Mouse (Mus musculus) neural tube, embryonic 11.5 days (tissue): ENCODE data around the gene Rab26. TPM values are rescaled to one million over a fixed set of nuclear protein-coding genes. Genes with fewer than 3 reads are reported as not detected.

Experiments
- ATAC-seq: fragments of 200-750 bp; cut with Nextera tagmentation; 2 replicates; pipeline ENCODE4 v1.8.0; 2017; ENCODE audit warnings: moderate number of reproducible peaks, mild to moderate bottlenecking, moderate TSS enrichment, moderate library complexity; ENCODE audit not compliant: insufficient read depth, low FRiP score, low TSS enrichment
- DNase-seq: peaks from one replicate; pipeline ENCODE4 v3.0.0-alpha.2; 2015; ENCODE audit warnings: low spot score
- H3K27ac ChIP-seq: fragments of 300-500 bp; sonication (generic); 2 replicates; pipeline ENCODE4 v1.5.1; 2014; ENCODE audit warnings: low read depth, mild to moderate bottlenecking, low read length
- H3K27me3 ChIP-seq: fragments of 300-500 bp; sonication (generic); 2 replicates; pipeline ENCODE4 v1.6.1; 2014; ENCODE audit warnings: mild to moderate bottlenecking, low read length, mixed read lengths; ENCODE audit not compliant: control insufficient read depth, insufficient read depth
- H3K36me3 ChIP-seq: fragments of 300-500 bp; sonication (generic); 2 replicates; pipeline ENCODE4 v1.6.1; 2014; ENCODE audit warnings: mild to moderate bottlenecking, low read length, moderate library complexity, mixed read lengths; ENCODE audit not compliant: control insufficient read depth, insufficient read depth
- H3K4me1 ChIP-seq: fragments of 300-500 bp; sonication (generic); 2 replicates; pipeline ENCODE4 v1.6.1; 2014; ENCODE audit warnings: low read length, mixed read lengths; ENCODE audit not compliant: control insufficient read depth, insufficient read depth
- H3K4me2 ChIP-seq: fragments of 300-500 bp; sonication (generic); 2 replicates; pipeline ENCODE4 v1.6.1; 2014; ENCODE audit warnings: low read depth, mild to moderate bottlenecking, moderate library complexity
- H3K4me3 ChIP-seq: fragments of 300-500 bp; sonication (generic); 2 replicates; pipeline ENCODE4 v1.5.1; 2014; ENCODE audit warnings: low read depth, low read length
- H3K9ac ChIP-seq: fragments of 300-500 bp; sonication (generic); 2 replicates; pipeline ENCODE4 v1.6.1; 2014; ENCODE audit warnings: mild to moderate bottlenecking, low read length
- H3K9me3 ChIP-seq: fragments of 300-500 bp; sonication (generic); 2 replicates; pipeline ENCODE4 v1.6.1; 2016; ENCODE audit warnings: low read length; ENCODE audit not compliant: control insufficient read depth
- WGBS: fragments of 180-500 bp; shearing (Covaris S2); extraction: QIAGEN DNeasy Blood & Tissue Kit; methylation state at CpG from one replicate; pipeline ENCODE4 v1.1.7; 2014; 5-methylcytosine and 5-hydroxymethylcytosine counted together
- polyA plus RNA-seq: library from polyadenylated mRNA; unstranded; fragments of >200 nt; fragmentation: Nextera tagmentation; extraction: Ambion mirVana; gene quantifications from 2 replicates; pipeline ENCODE4 v1.2.1, GENCODE M21; 2014

The Rab26 gene
- polyA plus RNA-seq, 1 experiment from 2014 or later: 1.7 TPM

DNA sequence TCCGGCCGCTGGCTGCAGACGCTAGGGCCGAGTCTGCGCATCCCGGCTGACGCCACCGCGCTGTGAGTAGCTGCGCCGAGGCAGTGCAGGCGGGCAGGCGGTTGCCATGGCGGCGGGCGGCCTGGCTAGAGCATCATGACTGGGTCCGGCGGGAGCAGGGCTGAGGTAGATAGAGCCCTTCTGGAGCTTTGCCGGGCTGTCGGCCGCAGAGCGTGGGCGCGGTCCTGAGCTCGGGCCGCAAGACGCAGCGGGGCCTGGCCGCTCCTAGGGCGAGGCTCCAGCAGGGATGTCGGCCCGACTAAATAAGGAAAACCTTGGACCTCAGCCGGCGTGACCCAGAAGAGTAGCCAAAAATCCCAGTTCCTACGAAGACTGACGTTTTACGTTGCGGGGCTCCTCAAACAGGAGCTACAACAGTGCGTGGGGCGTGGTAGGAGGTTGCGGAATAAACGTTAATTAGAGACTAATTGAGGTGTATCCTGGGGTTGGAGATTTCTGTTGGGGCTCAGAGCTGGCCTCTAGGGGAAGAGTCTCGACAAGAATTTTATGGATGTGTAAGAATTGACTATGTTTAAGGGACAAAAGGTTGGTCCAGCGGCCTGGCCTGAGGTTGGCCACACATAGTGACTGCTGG, 16.5 kb upstream of the Rab26 start:
- no peaks in the 10 kb centered on the region for H3K36me3 ChIP-seq
- peak overlapping the region; percentile 92 for H3K9ac ChIP-seq
- peak overlapping the region; percentile 90 for H3K4me2 ChIP-seq
- DNase-seq (peak; percentile 87), ATAC-seq (peak; percentile 81)
- H3K4me1 ChIP-seq: peaks cover 21% of the 10 kb centered on the region
- H3K4me3 ChIP-seq: peak overlapping the region; percentile 81
- H3K27me3 ChIP-seq: peaks cover 11% of the 10 kb centered on the region; the same call in 1 of the 2 replicates
- H3K27ac ChIP-seq: peak overlapping the region; percentile 99
- under 1% methylated on average over 44 of the region's 44 CpGs for WGBS
- no peaks in the 10 kb centered on the region for H3K9me3 ChIP-seq

GRCm38 (mm10) chr17:24549618-24550415, 15.8 kb upstream of the Rab26 start, which contains the start of gene Pkd1:
Gene Pkd1 (plus strand): TSS chr17:24549834.
- H3K36me3 ChIP-seq: no peaks in the 10 kb centered on the region
- no peaks in the 10 kb centered on the region for H3K9me3 ChIP-seq
- peaks cover 11% of the 10 kb centered on the region; the same call in 1 of the 2 replicates for H3K27me3 ChIP-seq
- DNase-seq: peak; percentile 100
- peak within 1 kb of the TSS; percentile 81 for H3K4me3 ChIP-seq
- peak within 1 kb of the TSS; percentile 92 for H3K9ac ChIP-seq
- 0% methylated on average over 62 of the region's 72 CpGs for WGBS
- peak within 1 kb of the TSS; percentile 90 for H3K4me2 ChIP-seq
- ATAC-seq: peak; percentile 97
- peak within 1 kb of the TSS; percentile 99 for H3K27ac ChIP-seq
- H3K4me1 ChIP-seq: peaks cover 21% of the 10 kb centered on the region

- H3K36me3 ChIP-seq: no peaks in the 10 kb centered on the region
- no peak overlapping the region for H3K27ac ChIP-seq
- 6% methylated on average over 23 of the region's 23 CpGs for WGBS
- ATAC-seq (peak; percentile 26; the same call in 1 of the 2 replicates), DNase-seq (peak; percentile 38)
- peaks cover 21% of the 10 kb centered on the region for H3K4me1 ChIP-seq
- H3K4me3 ChIP-seq: peak overlapping the region; percentile 81
- peak overlapping the region; percentile 90 for H3K4me2 ChIP-seq
- H3K27me3 ChIP-seq: peaks cover 11% of the 10 kb centered on the region; the same call in 1 of the 2 replicates
- H3K9me3 ChIP-seq: no peaks in the 10 kb centered on the region
- no peak overlapping the region for H3K9ac ChIP-seq
Measured at GRCm38 (mm10) chr17:24548921-24549617, 15.1 kb upstream of the Rab26 start.

- Histone ChIP-seq H3K9ac (no peak overlapping the region), H3K9me3 (no peaks in the 10 kb centered on the region), H3K27ac (no peak overlapping the region), H3K27me3 (peaks cover 11% of the 10 kb centered on the region; the same call in 1 of the 2 replicates), H3K36me3 (no peaks in the 10 kb centered on the region), H3K4me1 (peaks cover 21% of the 10 kb centered on the region), H3K4me3 (no peak overlapping the region), H3K4me2 (peak overlapping the region; percentile 90)
- 46% methylated on average over 9 of the region's 9 CpGs for WGBS
- ATAC-seq: no peak
- no peak for DNase-seq
Measured at GRCm38 (mm10) chr17:24548435-24548834, 14.4 kb upstream of the Rab26 start.

- DNase-seq (no peak), ATAC-seq (no peak)
- Histone ChIP-seq H3K4me1 (peaks cover 14% of the 10 kb centered on the region), H3K4me3 (no peak overlapping the region), H3K9me3 (no peaks in the 10 kb centered on the region), H3K4me2 (no peak overlapping the region), H3K9ac (no peak overlapping the region), H3K27ac (no peak overlapping the region), H3K36me3 (no peaks in the 10 kb centered on the region), H3K27me3 (peaks cover 11% of the 10 kb centered on the region; the same call in 1 of the 2 replicates)
- 76% methylated on average over 3 of the region's 3 CpGs for WGBS
Measured at GRCm38 (mm10) chr17:24546234-24546633, 12.2 kb upstream of the Rab26 start.

GRCm38 (mm10) chr17:24545247-24545646, 11.2 kb upstream of the Rab26 start:
- peaks cover 11% of the 10 kb centered on the region; the same call in 1 of the 2 replicates for H3K27me3 ChIP-seq
- DNase-seq (no peak), ATAC-seq (no peak)
- 91% methylated on average over 2 of the region's 2 CpGs for WGBS
- H3K9ac ChIP-seq: no peak overlapping the region
- H3K9me3 ChIP-seq: no peaks in the 10 kb centered on the region
- H3K27ac ChIP-seq: no peak overlapping the region
- H3K36me3 ChIP-seq: no peaks in the 10 kb centered on the region
- H3K4me2 ChIP-seq: no peak overlapping the region
- 0 out of 2 replicates have a peak, but pooled peaks cover 7% of the 10 kb centered on the region for H3K4me1 ChIP-seq
- no peak overlapping the region for H3K4me3 ChIP-seq

GRCm38 (mm10) chr17:24544613-24545012, 10.6 kb upstream of the Rab26 start:
- ATAC-seq: no peak
- H3K4me2 ChIP-seq: peak overlapping the region; percentile 2; the same call in 1 of the 2 replicates
- H3K4me1 ChIP-seq: 0 out of 2 replicates have a peak, but pooled peaks cover 7% of the 10 kb centered on the region
- 13% methylated on average over 12 of the region's 12 CpGs for WGBS
- no peak overlapping the region for H3K27ac ChIP-seq
- no peak overlapping the region for H3K9ac ChIP-seq
- H3K9me3 ChIP-seq: no peaks in the 10 kb centered on the region
- H3K27me3 ChIP-seq: peaks cover 11% of the 10 kb centered on the region; the same call in 1 of the 2 replicates
- peak; percentile 34 for DNase-seq
- no peaks in the 10 kb centered on the region for H3K36me3 ChIP-seq
- H3K4me3 ChIP-seq: no peak overlapping the region

DNA sequence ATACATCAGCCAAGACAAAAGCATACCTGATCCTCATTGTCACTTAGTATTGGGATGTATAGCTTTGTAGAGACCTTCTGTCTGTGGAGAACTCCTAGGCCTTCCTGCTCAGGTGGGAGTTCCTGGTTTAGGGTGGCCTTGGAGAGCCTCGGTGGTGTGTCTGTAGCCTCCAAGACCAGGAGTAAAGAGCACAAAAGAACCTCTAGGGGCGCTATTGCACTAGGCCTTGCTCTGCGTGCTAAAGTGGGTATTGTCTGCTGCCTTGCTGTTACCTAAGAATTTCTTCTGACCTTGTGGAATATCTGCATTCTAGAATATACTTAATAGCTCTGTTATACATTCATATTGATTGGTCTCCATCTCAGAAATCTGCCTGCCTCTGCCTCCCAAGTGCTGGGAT, 6.4 kb upstream of the Rab26 start:
- no peaks in the 10 kb centered on the region for H3K27me3 ChIP-seq
- WGBS: 8% methylated on average over 3 of the region's 3 CpGs
- peak; percentile 49 for DNase-seq
- no peak overlapping the region for H3K9ac ChIP-seq
- H3K4me2 ChIP-seq: no peak overlapping the region
- no peak for ATAC-seq
- no peak overlapping the region for H3K4me3 ChIP-seq
- H3K27ac ChIP-seq: no peak overlapping the region
- no peaks in the 10 kb centered on the region for H3K9me3 ChIP-seq
- no peaks in the 10 kb centered on the region for H3K4me1 ChIP-seq
- no peaks in the 10 kb centered on the region; the same call in 1 of the 2 replicates for H3K36me3 ChIP-seq
